Mouse (Mus musculus) layer of hippocampus, adult 2 months (tissue): Measurements from ENCODE around the gene Olfr1383. TPM values are rescaled to one million over a fixed set of nuclear protein-coding genes. Genes with fewer than 3 reads are reported as not detected.
"Not testable (repeated sequence)": the region's sequence is repeated elsewhere in the genome, so short reads cannot be mapped to it uniquely, and the experiment has no call there.

ENCODE experiments used
- DNase-seq, 2 experiments: peaks; one replicate each; pipeline ENCODE4 v3.0.0; 2022; ENCODE audit warnings: low spot score in 2 of 2
- H3K27ac ChIP-seq: fragments of 200-600 bp; 2 replicates; pipeline ENCODE4 v1.8.1; 2022
- H3K4me3 ChIP-seq: fragments of 200-600 bp; 2 replicates; pipeline ENCODE4 v1.8.1; 2022; ENCODE audit warnings: mild to moderate bottlenecking
- CTCF ChIP-seq: fragments of 200-600 bp; conservative IDR thresholded peaks from 2 replicates; pipeline ENCODE4 v1.8.1; 2022; ENCODE audit warnings: antibody characterized with exemption, mild to moderate bottlenecking, moderate library complexity
- long read RNA-seq, 2 experiments: library from polyadenylated mRNA; stranded (forward); transcript quantifications; one replicate each; pipeline ENCODE4 v2.0.0; 2021; ENCODE audit warnings: borderline mapping rate in 2 of 2
- total RNA-seq, 2 experiments: library from RNA; stranded (reverse); gene quantifications; 2 replicates each; pipeline ENCODE4 v1.2.3; 2021

Gene Olfr1383
- not detected for total RNA-seq
- long read RNA-seq, experiment 1 = 0 reads
- long read RNA-seq, experiment 2 = 0 reads

DNA sequence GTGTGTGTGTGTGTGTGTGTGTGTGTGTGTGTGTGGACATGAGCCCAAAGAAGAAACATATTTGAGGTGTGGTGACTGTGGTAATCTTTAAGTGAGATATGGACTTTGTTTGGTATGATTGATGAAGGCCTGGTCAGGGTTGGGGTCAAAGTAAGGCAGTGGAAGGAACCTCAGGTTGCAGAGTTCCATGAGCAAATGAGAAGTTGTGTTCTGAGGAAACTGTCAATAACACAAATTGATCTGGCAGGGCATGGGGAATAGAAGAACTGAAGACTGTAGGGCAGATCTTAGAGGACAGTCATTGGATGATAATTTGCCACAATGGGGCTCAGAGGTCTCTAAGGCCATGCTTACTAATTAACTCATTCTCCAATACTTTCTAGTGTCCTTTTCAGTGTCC, at the start of gene Olfr1383:
Olfr1383 (plus strand) TSS at position 301 of the 400 bp plus-strand sequence.
- DNase-seq = no peak
- Histone ChIP-seq H3K4me3 (no peak within 1 kb of the TSS), H3K27ac (no peak within 1 kb of the TSS)
- TF ChIP-seq CTCF = no peak

DNA sequence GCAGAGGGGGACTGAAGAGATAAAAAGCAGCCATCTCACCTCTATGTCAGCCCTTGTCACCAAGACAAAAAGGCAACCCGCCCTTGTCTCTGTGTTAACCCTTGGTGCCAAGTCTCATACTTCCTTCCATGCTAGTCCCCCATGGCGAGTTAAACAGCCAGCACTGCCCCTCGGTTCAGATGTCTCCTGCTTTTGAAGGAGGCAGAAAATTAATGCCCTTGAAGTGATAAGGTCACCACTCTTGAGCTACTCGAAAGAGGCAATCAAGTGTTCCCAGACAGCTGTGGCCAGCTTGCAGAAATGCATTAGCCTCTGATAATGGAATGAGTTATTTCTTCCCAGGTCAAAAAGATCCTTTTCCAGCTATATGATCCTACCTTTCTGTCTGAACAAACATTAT, 33.5 kb upstream of the Olfr1383 start:
- Histone ChIP-seq H3K4me3 (no peak overlapping the region), H3K27ac (no peak overlapping the region)
- no peak for TF ChIP-seq CTCF
- DNase-seq = no peak

DNA sequence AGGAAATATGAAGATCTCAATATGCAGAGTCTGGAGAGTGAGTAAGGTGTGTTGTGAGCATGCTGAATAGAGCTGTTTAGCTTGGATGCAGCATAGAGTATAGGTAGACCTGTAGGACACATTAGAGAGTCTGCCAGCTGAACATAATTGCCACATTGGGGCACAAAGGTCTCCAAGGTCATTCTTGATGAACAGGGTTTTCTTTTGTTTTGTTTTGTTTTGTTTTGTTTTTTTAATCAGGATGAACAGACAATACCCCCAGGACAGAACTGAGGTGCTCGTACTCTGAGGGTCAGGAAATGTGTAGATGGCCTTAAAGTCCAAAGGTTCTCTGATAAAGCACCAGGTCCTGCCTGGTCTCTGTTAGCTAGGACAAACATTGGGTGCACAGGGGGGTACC, 30.7 kb upstream of the Olfr1383 start, which contains the start of gene Olfr1385:
Olfr1385 (plus strand) TSS at position 301 of the 400 bp plus-strand sequence.
- not testable (repeated sequence) for H3K4me3 ChIP-seq, DNase-seq, H3K27ac ChIP-seq

DNA sequence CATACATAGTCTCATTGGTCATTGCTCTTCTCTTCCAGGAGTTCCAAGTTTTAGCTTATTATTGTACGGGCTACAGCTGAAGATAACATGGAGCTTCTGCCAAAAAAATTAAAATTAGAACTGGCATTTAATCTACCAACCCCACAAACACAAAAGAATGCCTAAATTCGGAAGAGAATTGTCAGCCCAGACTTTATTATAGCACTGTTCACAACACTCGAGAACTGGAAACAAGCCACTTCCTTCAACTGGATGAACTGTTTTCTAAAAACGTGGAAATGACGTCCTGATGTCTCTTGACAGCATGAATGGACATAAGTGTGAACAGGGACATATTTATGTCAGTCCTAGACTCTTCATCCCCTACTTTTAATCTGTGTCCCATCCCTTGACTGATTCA, 1.4 kb upstream of the Olfr1383 start:
- no peak for TF ChIP-seq CTCF
- Histone ChIP-seq H3K27ac (no peak overlapping the region), H3K4me3 (no peak overlapping the region)
- DNase-seq = no peak

DNA sequence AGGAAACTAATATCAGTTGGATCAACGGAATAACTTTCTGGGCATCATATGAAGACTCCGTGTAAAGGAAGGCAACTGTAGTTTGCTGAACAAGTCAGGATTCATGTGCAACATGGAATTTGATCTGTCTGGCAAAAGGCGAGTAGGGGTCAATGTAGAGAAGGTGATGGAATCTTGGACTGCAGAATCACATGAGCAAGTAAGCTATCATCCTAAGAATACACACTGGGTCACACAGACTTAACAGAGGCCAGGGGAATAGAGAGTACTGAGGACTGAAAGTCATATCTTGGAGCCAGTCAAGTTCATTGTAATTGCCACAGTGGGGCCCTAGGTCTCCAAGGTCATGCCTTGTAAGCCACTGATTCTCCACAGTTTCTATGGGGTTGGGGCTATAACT, 8.5 kb downstream of the Olfr1383 start, which contains the start of gene Olfr1382:
Olfr1382 (plus strand) TSS at position 301 of the 400 bp plus-strand sequence.
- no peak for TF ChIP-seq CTCF
- no peak for DNase-seq
- Histone ChIP-seq H3K27ac (no peak within 1 kb of the TSS), H3K4me3 (no peak within 1 kb of the TSS)

DNA sequence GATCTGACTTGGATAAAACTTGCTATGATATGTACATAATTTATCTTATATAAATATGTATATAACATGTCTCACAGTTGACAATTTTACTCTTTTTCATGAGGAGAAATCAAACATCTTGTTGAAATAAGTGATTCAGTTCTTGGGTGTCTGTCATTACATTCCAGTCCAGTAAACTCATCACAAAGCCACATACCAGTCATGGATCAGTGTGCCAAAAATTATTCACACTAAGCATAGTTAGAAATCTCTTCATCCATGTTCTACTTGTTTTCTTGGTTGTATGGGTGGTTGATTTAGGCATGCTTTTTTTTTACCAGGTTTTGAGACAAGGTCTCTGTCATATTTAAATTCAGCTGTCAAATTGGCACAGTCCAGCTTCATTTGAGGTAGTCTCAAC, 13.3 kb downstream of the Olfr1383 start:
- Histone ChIP-seq H3K27ac (no peak overlapping the region), H3K4me3 (no peak overlapping the region)
- no peak for TF ChIP-seq CTCF
- DNase-seq = no peak

DNA sequence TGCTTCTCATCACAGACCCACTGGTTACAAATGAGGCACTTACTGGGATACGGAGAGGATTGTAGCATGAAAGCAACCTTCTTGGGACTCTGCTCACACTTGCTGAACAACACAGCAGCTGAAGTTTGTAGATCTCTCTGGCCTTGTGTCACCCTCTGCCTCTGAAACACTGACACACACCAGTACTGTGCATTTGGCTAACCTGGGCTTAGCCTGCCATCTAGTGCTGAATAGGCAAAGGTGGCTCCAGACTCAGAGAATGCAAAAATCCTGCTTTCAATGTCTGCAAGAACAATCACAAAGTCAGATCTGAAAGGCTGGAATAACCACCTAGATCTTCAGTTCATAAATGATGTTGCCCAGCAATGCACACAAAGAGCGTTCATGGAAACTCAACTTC, 17.2 kb downstream of the Olfr1383 start:
- not testable (repeated sequence) for H3K4me3 ChIP-seq, H3K27ac ChIP-seq
- DNase-seq = peak; percentile 18 to 38
- peak; percentile 66 for TF ChIP-seq CTCF

DNA sequence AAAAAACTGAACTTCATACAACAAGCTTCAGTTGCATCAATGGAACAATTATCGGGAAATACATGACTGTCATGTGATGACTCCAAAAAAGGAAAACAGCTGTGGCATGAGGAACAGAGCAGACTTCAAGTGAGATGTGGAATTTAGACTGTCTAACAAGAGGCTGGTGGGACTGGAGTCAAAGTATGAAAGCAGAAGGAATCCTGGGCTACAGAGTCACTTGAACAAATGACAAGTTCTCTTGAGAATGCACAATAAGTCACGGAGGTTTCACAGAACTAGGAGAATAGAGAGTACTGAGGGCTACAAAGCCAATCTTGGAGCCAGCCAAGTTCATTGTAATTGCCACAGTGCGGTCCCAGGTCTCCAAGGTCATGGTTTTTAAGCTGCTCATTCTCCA, 23.7 kb downstream of the Olfr1383 start, which contains the start of gene Olfr1381:
Olfr1381 (plus strand) TSS at position 301 of the 400 bp plus-strand sequence.
- H3K4me3 ChIP-seq, DNase-seq, H3K27ac ChIP-seq: not testable (repeated sequence)

DNA sequence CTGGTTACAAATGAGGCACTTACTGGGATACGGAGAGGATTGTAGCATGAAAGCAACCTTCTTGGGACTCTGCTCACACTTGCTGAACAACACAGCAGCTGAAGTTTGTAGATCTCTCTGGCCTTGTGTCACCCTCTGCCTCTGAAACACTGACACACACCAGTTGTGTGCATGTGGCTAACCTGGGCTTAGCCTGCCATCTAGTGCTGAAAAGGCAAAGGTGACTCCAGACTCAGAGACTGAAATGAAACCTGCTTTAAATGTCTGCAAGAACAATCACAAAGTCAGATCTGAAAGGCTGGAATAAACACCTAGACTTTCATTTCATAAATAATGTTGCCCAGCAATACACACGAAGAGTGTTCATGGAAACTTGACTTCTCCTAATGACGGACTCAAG, 34.6 kb downstream of the Olfr1383 start:
- H3K27ac ChIP-seq, DNase-seq, H3K4me3 ChIP-seq: not testable (repeated sequence)
- TF ChIP-seq CTCF = peak; percentile 63

DNA sequence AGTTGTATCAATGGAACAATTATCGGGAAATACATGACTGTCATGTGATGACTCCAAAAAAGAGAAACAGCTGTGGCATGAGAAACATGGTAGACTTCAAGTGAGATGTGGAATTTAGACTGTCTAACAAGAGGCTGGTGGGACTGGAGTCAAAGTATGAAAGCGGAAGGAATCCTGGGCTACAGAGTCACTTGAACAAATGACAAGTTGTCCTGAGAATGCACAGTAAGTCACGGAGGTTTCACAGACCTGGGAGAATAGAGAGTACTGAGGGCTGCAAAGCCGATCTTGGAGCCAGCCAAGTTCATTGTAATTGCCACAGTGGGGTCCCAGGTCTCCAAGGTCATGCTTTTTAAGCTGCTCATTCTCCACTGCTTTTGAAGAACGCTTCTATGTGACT, 37.1 kb downstream of the Olfr1383 start, which contains the start of gene Olfr1380:
Olfr1380 (plus strand) TSS at position 301 of the 400 bp plus-strand sequence.
- not testable (repeated sequence) for DNase-seq, H3K4me3 ChIP-seq, H3K27ac ChIP-seq

DNA sequence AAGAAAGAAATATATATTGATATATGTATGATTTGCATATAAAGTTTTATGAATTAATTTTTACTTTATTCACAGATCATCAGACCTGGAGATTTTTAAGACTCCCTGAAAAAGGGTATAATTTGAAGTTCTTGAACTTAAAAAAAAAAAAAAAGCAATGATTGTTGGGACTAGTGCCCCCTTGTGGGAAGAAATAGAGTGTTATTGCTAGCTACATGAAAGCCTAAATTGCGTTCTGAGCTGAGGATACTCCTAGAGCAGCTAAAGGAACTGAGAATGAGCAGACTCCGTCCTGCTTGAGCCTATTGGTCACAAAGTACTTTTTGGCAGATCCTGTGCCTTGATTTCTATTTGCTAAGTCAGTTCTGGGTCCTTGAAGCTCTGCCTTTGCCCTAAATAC, 55.6 kb downstream of the Olfr1383 start:
- not testable (repeated sequence) for DNase-seq, H3K27ac ChIP-seq, H3K4me3 ChIP-seq
- peak; percentile 58 for TF ChIP-seq CTCF

Other genes with a start within 250 kb of the Olfr1383 start
- gene Olfr1393, start 241.3 kb upstream of the Olfr1383 start, total RNA-seq = not detected
- not detected for gene Olfr1392, start 234.4 kb upstream of the Olfr1383 start, total RNA-seq
- gene Olfr10, start 214.9 kb upstream of the Olfr1383 start, total RNA-seq = not detected
- gene Olfr1391, start 196.9 kb upstream of the Olfr1383 start, total RNA-seq = not detected
- not detected for gene Olfr1390, start 184.5 kb upstream of the Olfr1383 start, total RNA-seq
- gene Olfr1389, start 96.6 kb upstream of the Olfr1383 start, total RNA-seq = not detected
- under 1 TPM; 0.61 to 0.67 TPM for gene Olfr1388, start 83.0 kb upstream of the Olfr1383 start, total RNA-seq
- gene Olfr1387, start 64.3 kb upstream of the Olfr1383 start, total RNA-seq = not detected
- not detected for gene Olfr1386, start 54.6 kb upstream of the Olfr1383 start, total RNA-seq
- not detected for gene Olfr1385, start 30.6 kb upstream of the Olfr1383 start, total RNA-seq
- gene Olfr1384, start 12.9 kb upstream of the Olfr1383 start, total RNA-seq = not detected
- gene Olfr1382, start 8.6 kb downstream of the Olfr1383 start, total RNA-seq = not detected
- not detected for gene Olfr1381, start 23.8 kb downstream of the Olfr1383 start, total RNA-seq
- not detected for gene Olfr1380, start 37.2 kb downstream of the Olfr1383 start, total RNA-seq
- 1 to 10 TPM; 2.2 to 2.6 TPM for gene Flt4, start 89.6 kb downstream of the Olfr1383 start, total RNA-seq
- gene Scgb3a1, start 144.0 kb downstream of the Olfr1383 start, total RNA-seq = not detected
- gene Cnot6, start 193.1 kb downstream of the Olfr1383 start, total RNA-seq = 10 to 100 TPM; 43.6 to 46.4 TPM